Mouse (Mus musculus): ENCODE measurements around the gene Zmiz1.
A peak's percentile ranks its signal among the peaks of the same experiment; 100 is the strongest.

The Zmiz1 gene

GRCm38 (mm10) chr14:25456666-25457433, 2.1 kb upstream of the Zmiz1 start:
- DNase-seq, result peak; percentile 94

GRCm38 (mm10) chr14:25457434-25457957, 1.5 kb upstream of the Zmiz1 start:
- peak; percentile 100 for DNase-seq

- DNase-seq, result no peak
Observed at GRCm38 (mm10) chr14:25458111-25459015, 622 bp upstream of the Zmiz1 start.

- no peak for DNase-seq
Observed at GRCm38 (mm10) chr14:25459394-25459997, 511 bp downstream of the Zmiz1 start.

GRCm38 (mm10) chr14:25459998-25460800, 1.2 kb downstream of the Zmiz1 start:
- DNase-seq, result peak; percentile 99

GRCm38 (mm10) chr14:25460801-25461675, 2.1 kb downstream of the Zmiz1 start:
- peak; percentile 99 for DNase-seq

GRCm38 (mm10) chr14:25461676-25462385, 2.8 kb downstream of the Zmiz1 start:
- DNase-seq, result peak; percentile 95

- DNase-seq, result no peak
Observed at GRCm38 (mm10) chr14:25462975-25463374, 4.0 kb downstream of the Zmiz1 start.

- DNase-seq, result no peak
Observed at GRCm38 (mm10) chr14:25463919-25464318, 4.9 kb downstream of the Zmiz1 start.

- DNase-seq, result peak; percentile 92
Observed at GRCm38 (mm10) chr14:25464611-25465307, 5.8 kb downstream of the Zmiz1 start.

GRCm38 (mm10) chr14:25466361-25466760, 7.4 kb downstream of the Zmiz1 start:
- peak; percentile 92 for DNase-seq

GRCm38 (mm10) chr14:25467911-25468668, 9.1 kb downstream of the Zmiz1 start:
- no peak for DNase-seq

GRCm38 (mm10) chr14:25468891-25469529, 10.0 kb downstream of the Zmiz1 start:
- no peak for DNase-seq

GRCm38 (mm10) chr14:25470224-25470805, 11.3 kb downstream of the Zmiz1 start:
- DNase-seq, result peak; percentile 97

- DNase-seq, result peak; percentile 93
Observed at GRCm38 (mm10) chr14:25471035-25471434, 12.1 kb downstream of the Zmiz1 start.

- DNase-seq, result peak; percentile 98
Observed at GRCm38 (mm10) chr14:25472096-25472861, 13.3 kb downstream of the Zmiz1 start.

- peak; percentile 98 for DNase-seq
Observed at GRCm38 (mm10) chr14:25472981-25473649, 14.1 kb downstream of the Zmiz1 start.
